Mouse (Mus musculus): Measurements from ENCODE around the gene Gm42669.

- TF ChIP-seq POLR2A (IDR thresholded peaks at IDR 0.05; ENCODE audit: low read depth, low read length) (no peak), CTCF (IDR thresholded peaks at IDR 0.05; ENCODE audit: extremely low read depth, insufficient read depth, insufficient read length, insufficient replicate concordance) (no peak)
Observed at GRCm38 (mm10) chr5:107466501-107466900, 40.9 kb upstream of the Gm42669 start.

Measured in spleen, adult 2 months (tissue).